Mouse (Mus musculus): ENCODE measurements around the gene Pigk.

Pigk gene

DNA sequence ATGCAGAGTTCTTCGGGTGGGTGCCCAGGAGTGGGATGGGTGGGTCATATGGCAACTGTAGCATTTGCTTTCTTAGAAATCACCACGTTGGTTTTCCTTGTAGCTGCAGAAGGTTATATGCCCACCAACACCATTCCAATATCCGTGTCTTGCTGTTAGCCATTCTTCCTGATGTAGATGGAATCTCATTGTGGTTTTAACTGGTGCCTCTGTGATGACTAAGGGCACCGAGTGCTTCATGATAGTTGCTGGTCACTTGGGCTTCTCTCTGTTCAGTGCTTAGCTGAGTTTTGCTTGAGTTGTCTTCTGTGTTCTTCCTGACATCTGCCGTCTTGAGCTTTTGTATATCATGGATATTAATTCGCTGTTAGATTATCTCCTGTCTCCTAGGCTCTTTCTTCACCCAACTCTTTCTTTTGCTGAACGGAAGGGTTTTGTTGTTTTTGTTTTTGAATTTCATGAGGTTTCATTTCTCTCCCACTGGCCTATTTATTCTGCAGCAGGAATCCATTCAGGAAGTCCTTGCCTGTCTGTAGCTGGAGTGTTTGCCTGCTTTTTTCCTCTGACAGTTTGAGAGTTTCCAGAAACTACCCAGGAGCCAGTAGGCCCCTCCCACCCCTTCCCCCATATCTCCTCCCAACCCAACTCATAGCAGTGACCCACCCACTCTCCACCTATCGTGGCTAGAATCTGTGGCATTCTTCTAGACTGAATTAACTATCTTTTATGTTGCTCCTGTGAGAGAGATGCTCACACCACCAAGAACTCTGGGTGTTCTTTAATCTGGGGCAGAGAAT lies 50.8 kb downstream of the Pigk start:
- in situ Hi-C loops (cut with MboI, MseI): no loop called here

- in situ Hi-C loops (cut with MboI, MseI): no loop called here
Observed at GRCm38 (mm10) chr3:152767485-152767884, 53.6 kb downstream of the Pigk start.

DNA sequence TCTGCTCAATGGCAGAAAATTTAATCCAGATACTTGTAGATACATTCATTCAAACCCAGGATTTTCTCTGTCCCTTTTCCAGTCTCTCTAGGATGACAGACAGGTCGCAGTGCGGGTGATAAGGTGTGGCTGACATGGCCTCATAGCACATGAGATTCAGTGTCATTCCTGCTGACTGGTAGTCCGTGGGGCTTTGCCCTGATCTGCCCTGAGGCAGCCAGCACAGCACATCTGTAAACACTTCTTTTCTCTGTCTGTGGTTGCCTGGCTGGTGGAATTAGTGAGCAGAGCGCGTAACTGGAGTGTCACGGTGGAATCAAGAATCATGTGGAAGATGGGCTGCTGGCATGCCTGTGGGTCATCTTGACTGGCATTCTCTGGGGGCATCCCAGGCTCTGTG lies 56.2 kb downstream of the Pigk start:
- in situ Hi-C loops (cut with MboI, MseI): no loop called here

DNA sequence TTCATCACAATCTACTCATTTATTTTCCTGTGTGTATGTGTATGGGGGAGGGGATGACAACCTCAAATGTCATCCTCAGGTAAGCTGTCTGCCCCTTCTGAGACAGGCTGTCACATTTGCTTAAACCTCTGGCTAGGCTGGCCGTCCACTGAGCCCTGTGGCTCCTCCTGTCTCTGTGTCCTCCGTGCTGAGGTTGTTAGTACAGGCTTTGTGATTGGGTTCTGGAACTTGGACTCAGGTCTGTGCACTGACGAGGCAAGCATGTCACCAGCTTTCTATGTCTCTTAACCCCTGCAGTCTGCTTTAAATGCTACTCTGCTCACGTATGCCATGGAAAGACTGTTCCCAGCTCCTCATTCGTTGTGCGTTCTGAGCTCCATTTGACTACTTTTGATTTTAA lies 62.5 kb downstream of the Pigk start:
- in situ Hi-C loops (cut with MboI, MseI): no loop called here

DNA sequence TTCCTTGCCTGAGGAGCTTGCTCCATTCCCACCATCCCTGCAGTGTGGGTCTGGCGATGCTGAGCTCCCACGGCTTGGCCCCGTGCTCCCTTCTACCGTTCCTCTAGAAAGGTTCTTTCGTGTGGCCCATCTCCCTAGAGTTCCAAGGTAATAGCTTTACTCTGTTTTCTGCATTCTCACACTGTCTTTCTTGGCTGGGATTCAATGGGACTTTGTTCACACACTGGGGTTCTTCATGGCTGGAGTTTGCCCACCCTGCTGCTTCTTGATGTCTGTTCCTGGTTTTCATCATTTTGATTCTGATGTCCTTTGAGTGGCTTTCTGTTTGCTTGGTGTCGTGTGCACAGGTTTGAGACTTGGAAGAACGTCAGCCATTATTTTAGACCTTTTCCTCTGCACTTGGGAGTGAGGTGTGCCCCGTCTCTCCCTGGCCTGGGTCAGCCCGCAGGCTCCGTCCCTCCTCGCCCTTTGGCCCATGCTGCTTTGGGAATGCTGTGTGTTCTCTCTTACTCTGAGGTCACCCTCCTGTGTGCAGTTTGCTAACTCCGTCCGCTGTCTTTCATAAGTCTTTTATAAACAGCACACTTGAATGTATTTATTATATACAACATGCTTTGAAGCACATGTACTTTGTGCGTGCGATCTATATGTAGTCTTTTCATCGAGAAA lies 63.1 kb downstream of the Pigk start:
- in situ Hi-C loops (cut with MboI, MseI): no loop called here

- in situ Hi-C loops (cut with MboI, MseI): loop anchor here (10.0 kb wide), 1 partner anchor 875 kb away; no protein-coding TSS in a partner anchor
Observed at GRCm38 (mm10) chr3:152779819-152780218, 65.9 kb downstream of the Pigk start.

GRCm38 (mm10) chr3:152783792-152784191 lies 69.9 kb downstream of the Pigk start:
- in situ Hi-C loops (cut with MboI, MseI): loop anchor here (10.0 kb wide), 1 partner anchor 871 kb away; no protein-coding TSS in a partner anchor

- in situ Hi-C loops (cut with MboI, MseI): loop anchor here (10.0 kb wide), 1 partner anchor 870 kb away; no protein-coding TSS in a partner anchor
Observed at GRCm38 (mm10) chr3:152784353-152784752, 70.5 kb downstream of the Pigk start.

GRCm38 (mm10) chr3:152788301-152788953 lies 74.5 kb downstream of the Pigk start:
- in situ Hi-C loops (cut with MboI, MseI): loop anchor here (10.0 kb wide), 1 partner anchor 866 kb away; no protein-coding TSS in a partner anchor

DNA sequence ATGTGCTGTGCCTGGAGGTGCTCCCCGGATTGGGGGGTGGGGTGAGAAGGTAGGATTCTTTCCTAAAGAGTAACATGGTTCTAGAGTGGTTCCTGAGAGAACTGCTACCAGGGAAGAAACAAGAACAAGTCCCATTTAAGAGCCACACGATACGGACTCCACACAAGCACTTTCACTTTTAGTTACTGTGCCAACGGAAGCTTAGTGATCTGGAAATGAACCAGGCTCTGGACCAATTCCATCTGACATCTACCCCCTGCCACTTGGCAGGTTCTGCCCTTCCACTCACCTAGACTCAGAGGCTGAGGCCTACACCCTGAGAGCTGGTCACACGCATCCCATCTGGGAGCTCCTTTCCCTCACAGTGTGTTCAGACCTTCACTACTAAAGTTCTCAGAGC lies 78.7 kb downstream of the Pigk start:
- in situ Hi-C loops (cut with MboI, MseI): no loop called here

DNA sequence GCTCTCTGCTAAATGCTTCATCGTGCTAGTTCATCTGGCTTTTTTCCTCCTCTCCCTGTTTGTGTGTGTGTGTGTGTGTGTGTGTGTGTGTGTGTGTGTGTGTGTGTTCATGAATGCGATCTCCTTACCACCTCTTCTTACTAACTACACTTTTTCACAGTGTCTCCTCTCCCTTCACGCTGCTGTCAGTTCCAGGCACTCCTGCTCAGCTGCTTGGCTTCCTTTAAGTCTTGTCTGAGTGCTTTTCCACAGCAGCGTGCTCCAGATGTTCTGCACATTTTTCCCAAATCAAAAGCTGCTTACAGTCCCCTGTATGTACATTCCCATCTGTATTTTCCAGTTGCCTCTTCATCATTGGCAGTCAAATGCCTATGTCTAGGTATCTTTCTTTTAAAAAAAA lies 79.1 kb downstream of the Pigk start:
- in situ Hi-C loops (cut with MboI, MseI): no loop called here

DNA sequence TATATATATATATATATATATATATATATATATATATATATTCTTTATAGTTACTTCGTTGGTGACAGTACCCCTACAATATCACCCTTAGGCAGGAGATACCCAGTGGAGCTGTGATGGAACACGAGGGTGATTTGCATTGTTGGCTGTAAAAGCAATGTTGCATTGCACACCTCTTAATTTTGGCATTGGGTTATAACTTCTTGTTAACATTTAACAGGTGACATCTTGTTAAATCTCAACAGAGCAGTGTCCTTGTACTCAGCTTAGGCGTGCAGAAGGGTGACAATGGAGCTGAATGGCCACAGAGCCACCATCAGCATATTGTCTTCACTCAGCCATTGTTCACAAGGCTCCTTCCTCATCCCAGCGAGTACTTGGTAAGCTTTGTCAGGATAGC lies 82.3 kb downstream of the Pigk start:
- in situ Hi-C loops (cut with MboI, MseI): no loop called here

DNA sequence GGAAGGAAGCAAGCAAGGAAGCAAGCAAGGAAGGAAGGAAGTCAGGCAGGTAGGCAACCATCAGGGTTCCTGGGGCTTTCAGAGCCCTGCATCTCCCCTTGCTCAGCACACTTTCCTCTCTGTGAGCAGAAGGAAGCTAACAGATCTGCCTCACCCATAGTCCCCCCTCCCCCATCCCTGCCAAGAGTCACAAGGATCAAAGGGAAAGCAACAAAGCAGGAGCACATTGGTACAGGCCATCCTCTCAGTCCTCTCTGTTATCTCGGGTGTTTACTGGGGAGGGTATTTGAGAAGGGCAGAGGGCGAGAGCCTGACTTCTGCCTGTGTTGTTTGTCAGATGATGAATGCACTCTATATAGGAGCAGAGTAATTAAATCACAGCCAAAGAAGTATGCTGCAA lies 83.5 kb downstream of the Pigk start:
- in situ Hi-C loops (cut with MboI, MseI): no loop called here

DNA sequence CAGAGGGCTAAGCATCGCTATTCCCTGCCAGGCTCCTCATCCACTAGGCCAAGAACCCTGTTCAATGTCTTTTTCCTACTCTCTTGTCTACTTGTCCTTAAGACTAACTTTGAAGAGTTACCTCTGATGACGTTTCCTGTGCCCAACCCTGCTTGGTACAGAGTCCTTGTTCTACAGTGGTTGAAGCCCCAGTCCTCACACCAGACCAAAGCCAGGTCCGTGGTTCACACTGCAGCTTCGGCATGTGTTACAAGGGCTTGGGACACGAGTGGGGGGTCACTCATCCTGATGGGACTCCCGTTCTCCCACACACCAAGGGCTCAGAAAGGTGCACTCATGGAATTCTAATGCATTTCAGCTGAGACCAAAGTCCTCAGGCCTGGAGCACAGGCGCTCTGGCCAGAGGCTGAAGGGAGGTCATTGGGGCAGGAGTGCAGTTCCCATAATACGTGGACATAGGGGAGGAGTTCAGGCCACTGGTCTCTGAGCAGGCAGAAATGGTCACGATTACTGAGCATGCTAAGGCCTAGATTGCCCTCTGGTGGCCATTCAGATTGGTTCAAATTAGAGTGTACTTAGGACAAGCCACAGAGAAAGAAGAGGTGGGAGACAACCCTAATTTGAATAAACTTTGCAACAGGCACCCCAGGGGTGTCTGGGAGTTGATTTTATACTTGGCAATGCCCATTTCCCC lies 86.0 kb downstream of the Pigk start:
- in situ Hi-C loops (cut with MboI, MseI): no loop called here

DNA sequence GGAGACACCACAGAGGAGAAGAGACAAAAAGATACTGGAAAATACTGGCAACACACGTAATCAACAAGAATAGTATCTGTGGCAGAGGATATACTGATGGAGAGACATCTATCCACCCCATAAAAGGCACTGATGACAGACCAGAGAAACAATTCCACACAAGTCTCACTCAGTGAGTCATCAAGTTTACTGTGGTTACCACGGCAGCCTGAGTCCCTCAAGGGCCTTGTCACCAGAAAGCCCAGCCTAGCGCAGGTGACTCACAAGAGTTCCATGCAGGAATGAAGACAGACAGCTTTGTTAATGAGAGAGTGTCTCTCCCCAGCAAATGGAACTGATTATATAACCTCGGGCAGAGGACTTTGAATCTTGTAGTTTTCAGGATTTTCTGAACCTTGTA lies 100.0 kb downstream of the Pigk start:
- in situ Hi-C loops (cut with MboI, MseI): no loop called here

DNA sequence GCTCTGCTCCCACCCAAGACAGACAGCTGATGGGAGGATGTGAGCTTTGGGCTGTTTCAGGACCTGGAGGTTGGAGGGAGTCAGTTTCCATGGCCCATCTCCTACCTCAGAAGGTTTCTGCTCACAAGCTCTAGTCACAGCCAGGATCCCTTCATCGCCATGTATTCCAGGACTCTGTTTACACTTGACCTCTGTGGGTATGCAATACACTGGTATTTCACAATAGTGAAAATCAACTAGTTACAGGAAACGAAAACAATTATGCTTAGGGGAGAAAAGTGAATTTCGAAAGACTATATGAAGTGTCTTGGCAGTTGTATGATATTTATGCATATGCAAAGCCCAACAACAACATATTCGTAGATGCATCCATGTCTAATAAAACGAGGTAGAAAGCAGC lies 101.2 kb downstream of the Pigk start:
- in situ Hi-C loops (cut with MboI, MseI): no loop called here

- in situ Hi-C loops (cut with MboI, MseI): no loop called here
Observed at GRCm38 (mm10) chr3:152820406-152820805, 106.5 kb downstream of the Pigk start.

GRCm38 (mm10) chr3:152821202-152821601 lies 107.3 kb downstream of the Pigk start:
- in situ Hi-C loops (cut with MboI, MseI): no loop called here

DNA sequence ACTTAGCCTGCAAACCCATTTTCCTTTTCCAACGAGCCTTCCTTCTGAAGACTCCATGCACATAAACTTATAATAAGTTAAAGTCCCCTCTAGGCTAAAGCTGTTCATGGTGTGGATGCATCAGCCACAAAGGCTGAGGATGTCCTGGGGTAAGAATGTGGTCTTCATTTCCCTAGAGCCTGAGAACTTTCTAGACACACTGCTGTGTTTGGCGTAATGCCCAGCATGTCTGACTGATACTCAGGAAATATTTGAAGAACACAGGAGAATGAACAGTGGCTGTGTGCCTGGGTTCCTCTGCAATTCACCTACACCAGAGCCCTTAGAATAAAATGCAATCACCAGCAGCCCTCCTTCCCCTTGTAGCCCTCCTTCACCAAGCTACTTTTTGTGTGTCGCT lies 117.5 kb downstream of the Pigk start:
- in situ Hi-C loops (cut with MboI, MseI): no loop called here

- in situ Hi-C loops (cut with MboI, MseI): no loop called here
Observed at GRCm38 (mm10) chr3:152831974-152832373, 118.1 kb downstream of the Pigk start.

- in situ Hi-C loops (cut with MboI, MseI): no loop called here
Observed at GRCm38 (mm10) chr3:152832436-152832835, 118.5 kb downstream of the Pigk start.

GRCm38 (mm10) chr3:152837407-152837806 lies 123.5 kb downstream of the Pigk start:
- in situ Hi-C loops (cut with MboI, MseI): no loop called here

All from regulatory T cell (primary cell).